Mouse (Mus musculus): ENCODE measurements at regions not wholly inside any gene's neighbourhood (a gene's known extent, or its start where the extent isn't known, plus 50 kb on each side); places are given as distances from the start of the nearest gene placed in this dataset.

GRCm38 (mm10) chr14:23194569-23195529, 819.4 kb downstream of the Kcnma1 start:
- TF ChIP-seq POLR2A (IDR thresholded peaks at IDR 0.05; ENCODE audit: low read depth, low read length) = no peak
- TF ChIP-seq CTCF (conservative IDR thresholded peaks at IDR 0.05; ENCODE audit: insufficient read depth, insufficient read length, low read depth, low read length) = no peak

Measured in kidney, adult 2 months (tissue).